Mouse (Mus musculus) forebrain, postnatal 0 days (tissue): Measurements from ENCODE around the gene Gm17402. TPM values are rescaled to one million over a fixed set of nuclear protein-coding genes. Genes with fewer than 3 reads are reported as not detected.

Source experiments
- ATAC-seq: fragments of 200-750 bp; cut with Nextera tagmentation; 2 replicates; pipeline ENCODE4 v1.8.0; 2017; ENCODE audit warnings: mild to moderate bottlenecking, moderate library complexity
- DNase-seq: peaks from one replicate; pipeline ENCODE4 v3.0.0-alpha.2; 2015
- H3K27ac ChIP-seq: fragments of 300-500 bp; sonication (generic); 2 replicates; pipeline ENCODE4 v1.5.1; 2014; ENCODE audit warnings: low read depth, mild to moderate bottlenecking, antibody characterized with exemption, low read length, moderate library complexity, mixed read lengths
- H3K27me3 ChIP-seq: fragments of 300-500 bp; sonication (generic); 2 replicates; pipeline ENCODE4 v1.6.1; 2014; ENCODE audit warnings: mild to moderate bottlenecking, low read length, mixed read lengths; ENCODE audit not compliant: insufficient read depth
- H3K36me3 ChIP-seq: fragments of 300-500 bp; sonication (generic); 2 replicates; pipeline ENCODE4 v1.6.1; 2014; ENCODE audit warnings: mild to moderate bottlenecking, moderate library complexity; ENCODE audit not compliant: insufficient read depth
- H3K4me1 ChIP-seq: fragments of 300-500 bp; sonication (generic); 2 replicates; pipeline ENCODE4 v1.6.1; 2014; ENCODE audit warnings: antibody characterized with exemption; ENCODE audit not compliant: insufficient read depth
- H3K4me2 ChIP-seq: fragments of 300-500 bp; sonication (generic); 2 replicates; pipeline ENCODE4 v1.6.1; 2014; ENCODE audit warnings: low read depth, mild to moderate bottlenecking, moderate library complexity
- H3K4me3 ChIP-seq: fragments of 300-500 bp; sonication (generic); 2 replicates; pipeline ENCODE4 v1.5.1; 2014; ENCODE audit warnings: low read depth, low read length, mixed read lengths
- H3K9ac ChIP-seq: fragments of 300-500 bp; sonication (generic); 2 replicates; pipeline ENCODE4 v1.6.1; 2014; ENCODE audit warnings: mild to moderate bottlenecking
- H3K9me3 ChIP-seq: fragments of 300-500 bp; sonication (generic); 2 replicates; pipeline ENCODE4 v1.6.1; 2016; ENCODE audit warnings: low read length
- CTCF ChIP-seq: sonication (generic); IDR thresholded peaks from 2 replicates; pipeline ENCODE4 v1.5.1; 2016; ENCODE audit warnings: antibody characterized with exemption, control low read depth, low read depth
- WGBS: fragments of 180-500 bp; shearing (Covaris S2); extraction: QIAGEN DNeasy Blood & Tissue Kit; methylation state at CpG from one replicate; pipeline ENCODE4 v1.1.7; 2014; 5-methylcytosine and 5-hydroxymethylcytosine counted together
- polyA plus RNA-seq: library from polyadenylated mRNA; unstranded; fragments of >200 nt; fragmentation: Nextera tagmentation; extraction: Ambion mirVana; gene quantifications from 2 replicates; pipeline ENCODE4 v1.2.1, GENCODE M21; 2015
- total RNA-seq: library from RNA; depleted of rRNA; stranded (reverse); fragments of >200 nt; gene quantifications from 2 replicates; pipeline ENCODE4 v1.2.3, GENCODE M21; 2014

Gm17402 gene
- total and polyA plus RNA-seq, 2 experiments from 2014 or later: not detected

DNA sequence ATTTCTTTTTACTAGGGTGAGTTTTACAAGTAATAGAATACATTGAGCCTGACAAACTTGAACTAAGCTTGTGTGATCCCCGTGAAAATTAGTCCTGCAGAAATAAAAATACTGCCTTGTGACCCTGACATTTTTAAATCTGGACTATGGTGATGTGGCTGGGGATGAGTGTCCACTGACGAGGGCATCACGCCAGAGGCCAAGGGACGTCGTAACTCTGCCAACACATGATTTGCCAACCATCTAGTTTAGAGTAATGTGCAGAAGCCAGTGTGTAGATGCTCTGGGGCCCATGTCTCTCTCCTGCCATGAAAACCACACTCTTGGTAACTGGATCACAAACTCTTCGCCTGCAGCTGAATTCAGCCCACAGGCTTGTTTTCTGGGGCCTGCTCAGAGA is 7.5 kb downstream of the Gm17402 start:
- WGBS: 90% methylated on average over 6 of the region's 6 CpGs
- ATAC-seq: no peak

DNA sequence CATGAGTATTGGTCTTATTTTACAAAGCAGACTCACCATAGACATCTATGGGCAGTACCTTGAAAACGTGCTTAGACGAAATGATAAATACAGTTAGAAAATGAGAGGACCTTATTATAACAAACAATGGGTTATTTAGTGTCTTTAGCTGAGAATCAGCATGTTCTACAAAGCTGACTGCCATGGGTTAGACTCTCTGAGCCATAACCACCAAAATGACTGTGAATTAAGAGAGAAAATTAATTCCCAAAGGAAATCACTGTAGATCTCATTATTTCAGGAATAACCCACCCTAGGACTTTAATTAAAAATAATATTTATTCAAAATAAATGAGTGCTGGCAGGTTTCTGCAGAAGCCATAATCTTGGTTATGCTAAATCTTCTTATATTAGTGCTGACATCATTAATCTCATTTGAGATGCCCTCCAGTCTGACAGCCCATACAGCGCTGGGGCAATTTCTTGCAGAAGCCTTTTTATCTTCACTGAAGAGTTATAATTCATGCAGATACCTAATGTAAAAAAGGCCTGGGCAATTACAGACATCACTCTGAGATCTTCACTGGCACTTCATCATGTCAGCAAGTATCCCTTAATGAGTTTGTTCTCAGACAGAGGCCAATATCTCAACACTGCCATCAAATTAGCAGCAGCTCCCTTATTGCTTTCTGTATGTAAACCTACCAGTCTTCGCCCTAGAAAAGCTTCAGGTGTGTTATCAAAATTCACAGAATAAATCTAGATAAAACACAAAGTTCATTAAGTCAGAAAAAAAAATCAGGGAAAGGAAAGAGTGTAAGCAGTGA is 8.7 kb downstream of the Gm17402 start:
- Histone ChIP-seq H3K9me3 (no peaks in the 10 kb centered on the region), H3K4me3 (no peak overlapping the region), H3K27me3 (no peaks in the 10 kb centered on the region), H3K4me1 (no peaks in the 10 kb centered on the region), H3K36me3 (no peaks in the 10 kb centered on the region), H3K27ac (no peak overlapping the region), H3K4me2 (no peak overlapping the region), H3K9ac (no peak overlapping the region)
- no peak for TF ChIP-seq CTCF
- DNase-seq: no peak
- ATAC-seq: no peak
- 67% methylated on average over 4 of the region's 4 CpGs for WGBS

More for the DNA sequence above, 7.5 kb downstream of the Gm17402 start:
- no peaks in the 10 kb centered on the region; the same call in 1 of the 2 replicates for H3K27me3 ChIP-seq
- H3K4me3 ChIP-seq: no peak overlapping the region
- no peaks in the 10 kb centered on the region for H3K4me1 ChIP-seq
- H3K4me2 ChIP-seq: no peak overlapping the region
- no peak overlapping the region for H3K9ac ChIP-seq
- no peak for DNase-seq
- H3K36me3 ChIP-seq: no peaks in the 10 kb centered on the region
- H3K27ac ChIP-seq: no peak overlapping the region
- no peak for TF ChIP-seq CTCF
- H3K9me3 ChIP-seq: no peaks in the 10 kb centered on the region

DNA sequence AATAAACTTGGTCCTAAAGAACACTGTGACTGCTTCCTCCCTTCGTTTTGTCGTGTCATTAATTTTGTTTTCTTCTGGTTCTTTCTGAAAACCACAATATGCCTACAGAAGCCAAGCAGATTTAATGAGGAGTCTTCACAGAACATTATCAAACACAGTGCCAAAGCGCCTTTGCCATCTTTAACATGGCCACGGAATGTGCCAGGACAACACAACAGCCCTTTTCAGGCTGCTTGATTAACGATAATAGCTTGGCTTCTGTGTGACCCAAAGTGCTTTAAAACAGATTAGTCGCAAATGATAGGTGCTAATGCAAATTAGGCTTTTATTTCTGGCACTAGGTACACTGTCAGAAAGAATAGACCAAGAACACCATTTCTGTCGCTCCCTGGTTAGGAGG is 16.6 kb downstream of the Gm17402 start:
- Histone ChIP-seq H3K9ac (no peak overlapping the region), H3K4me1 (no peaks in the 10 kb centered on the region), H3K36me3 (no peaks in the 10 kb centered on the region), H3K4me2 (no peak overlapping the region), H3K4me3 (no peak overlapping the region), H3K27me3 (no peaks in the 10 kb centered on the region), H3K27ac (no peak overlapping the region), H3K9me3 (no peaks in the 10 kb centered on the region)
- TF ChIP-seq CTCF: no peak
- DNase-seq: no peak
- WGBS: 24% methylated on average over 7 of the region's 7 CpGs
- ATAC-seq: no peak

DNA sequence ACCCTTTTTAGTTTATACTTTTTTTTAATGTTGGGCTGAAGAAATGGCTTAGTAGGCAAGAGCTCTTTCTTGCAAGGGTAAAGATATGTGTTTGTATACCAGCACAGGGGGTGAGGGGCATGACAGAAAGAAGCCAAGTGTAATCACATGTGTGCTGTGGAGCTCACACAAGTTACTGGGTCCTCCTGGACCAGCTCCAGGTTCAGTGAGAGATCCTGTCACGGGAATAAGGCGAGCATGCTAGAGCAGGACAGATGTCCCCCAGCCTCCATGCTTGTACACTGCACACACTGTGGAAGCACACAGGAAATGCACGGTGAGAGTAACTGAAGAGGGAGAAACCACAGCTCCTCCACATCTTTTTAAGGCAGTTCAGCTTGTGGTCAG is 22.2 kb downstream of the Gm17402 start:
- WGBS: 82% methylated on average over 3 of the region's 3 CpGs
- Histone ChIP-seq H3K4me2 (no peak overlapping the region), H3K9ac (no peak overlapping the region), H3K27ac (no peak overlapping the region), H3K27me3 (no peaks in the 10 kb centered on the region), H3K4me3 (no peak overlapping the region), H3K9me3 (no peaks in the 10 kb centered on the region), H3K36me3 (no peaks in the 10 kb centered on the region), H3K4me1 (no peaks in the 10 kb centered on the region)
- ATAC-seq (0 out of 2 replicates have a peak, but pooled peaks have one; percentile 36), DNase-seq (no peak)
- no peak for TF ChIP-seq CTCF

DNA sequence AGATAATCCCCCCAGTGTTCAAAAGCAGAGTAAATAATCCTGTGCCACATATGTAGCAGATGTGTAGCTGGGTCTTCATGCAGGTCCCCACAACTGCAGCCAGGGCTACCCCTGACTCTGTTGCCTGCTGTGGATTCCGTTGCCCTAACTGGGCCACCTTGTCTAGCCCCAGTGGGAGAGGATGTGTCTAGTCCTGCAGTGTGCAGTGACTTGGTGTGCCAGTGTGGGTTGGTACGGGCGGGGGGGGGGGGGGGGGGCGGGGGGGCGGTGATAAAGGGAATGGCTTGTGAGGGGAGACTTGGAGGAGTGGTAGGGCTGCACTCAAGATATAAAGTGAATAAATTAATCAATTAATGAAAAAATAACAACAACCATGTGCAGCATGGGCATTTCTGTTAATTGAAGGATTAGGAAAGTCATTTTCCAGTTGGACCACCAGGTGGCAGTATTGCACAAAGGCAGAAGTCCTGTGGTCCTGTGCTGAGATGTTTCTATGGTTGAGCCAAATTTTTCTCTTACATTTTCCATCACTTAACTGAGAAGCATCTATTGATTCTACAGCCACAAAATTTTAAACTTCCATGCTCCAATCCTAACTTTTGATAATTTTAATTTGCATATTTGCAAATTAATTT is 22.7 kb downstream of the Gm17402 start:
- peak; percentile 56 for DNase-seq
- no peaks in the 10 kb centered on the region for H3K36me3 ChIP-seq
- TF ChIP-seq CTCF: peak; percentile 81
- no peaks in the 10 kb centered on the region for H3K27me3 ChIP-seq
- H3K9ac ChIP-seq: no peak overlapping the region
- H3K4me3 ChIP-seq: no peak overlapping the region
- 50% methylated on average over 3 of the region's 5 CpGs for WGBS
- ATAC-seq: peak; percentile 56
- H3K9me3 ChIP-seq: no peaks in the 10 kb centered on the region
- no peak overlapping the region for H3K27ac ChIP-seq
- H3K4me1 ChIP-seq: no peaks in the 10 kb centered on the region
- no peak overlapping the region for H3K4me2 ChIP-seq

DNA sequence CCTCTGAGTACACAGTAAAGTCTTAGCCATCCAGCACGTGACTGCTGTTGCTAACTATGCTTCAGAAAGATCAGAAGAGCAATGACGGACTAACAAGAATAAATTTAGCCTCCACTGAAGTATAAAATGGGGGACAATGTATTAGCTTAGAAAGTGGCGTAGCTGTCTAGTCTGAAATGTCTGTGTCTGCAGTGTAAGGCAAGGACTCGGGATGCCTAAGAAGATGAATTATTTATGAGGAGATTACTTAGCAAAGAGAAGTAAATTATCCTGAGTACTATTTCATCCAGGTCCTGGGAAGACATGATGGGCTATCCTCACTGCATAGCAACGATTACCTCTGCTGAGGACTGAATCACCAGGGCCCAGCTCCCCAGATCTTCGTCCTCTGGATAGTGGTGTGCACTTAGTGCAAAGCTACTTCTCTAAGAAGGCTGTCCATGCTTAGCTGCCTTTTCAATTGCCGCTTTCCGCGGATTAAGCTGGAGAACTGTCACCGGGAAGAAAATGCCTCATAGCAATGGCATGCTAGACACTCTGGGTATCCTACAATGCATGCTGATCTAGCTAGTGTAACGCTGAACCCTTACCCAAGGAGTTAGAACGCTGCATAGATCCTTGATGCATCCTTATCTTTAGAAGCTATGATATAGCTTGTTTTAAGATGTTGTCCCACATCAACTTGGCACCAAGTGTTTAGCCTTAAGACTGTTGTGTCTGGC is 23.4 kb downstream of the Gm17402 start:
- no peak; the same call in 1 of the 2 replicates for ATAC-seq
- Histone ChIP-seq H3K4me3 (no peak overlapping the region), H3K4me2 (no peak overlapping the region), H3K4me1 (no peaks in the 10 kb centered on the region), H3K36me3 (no peaks in the 10 kb centered on the region), H3K9me3 (no peaks in the 10 kb centered on the region), H3K27me3 (no peaks in the 10 kb centered on the region), H3K27ac (no peak overlapping the region), H3K9ac (no peak overlapping the region)
- TF ChIP-seq CTCF: no peak
- WGBS: 57% methylated on average over 12 of the region's 12 CpGs
- DNase-seq: no peak

DNA sequence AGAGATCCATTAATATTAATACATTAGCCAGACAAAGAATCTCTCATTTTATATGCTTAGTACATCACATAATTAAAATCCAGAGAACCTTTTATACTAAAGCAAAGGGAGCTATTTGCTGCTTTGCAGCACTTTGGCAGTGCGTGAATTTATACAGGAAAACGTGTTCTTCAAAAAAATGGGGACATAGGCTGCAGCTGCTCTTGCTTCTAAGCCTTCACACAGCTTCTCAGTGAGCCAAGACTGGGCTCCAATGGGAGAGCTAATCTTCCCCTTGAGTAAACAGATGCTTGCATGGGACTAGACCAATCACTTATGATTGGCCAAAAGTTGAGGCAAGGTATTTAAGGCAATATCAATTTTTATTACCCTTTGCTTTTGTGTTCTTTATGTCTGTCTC is 28.3 kb downstream of the Gm17402 start:
- no peak for TF ChIP-seq CTCF
- no peak overlapping the region for H3K27ac ChIP-seq
- H3K36me3 ChIP-seq: no peaks in the 10 kb centered on the region
- peak; percentile 47; the same call in 1 of the 2 replicates for ATAC-seq
- no peak overlapping the region for H3K9ac ChIP-seq
- H3K4me3 ChIP-seq: no peak overlapping the region
- H3K4me1 ChIP-seq: no peaks in the 10 kb centered on the region
- H3K27me3 ChIP-seq: no peaks in the 10 kb centered on the region
- no peak overlapping the region for H3K4me2 ChIP-seq
- 30% methylated on average over 2 of the region's 2 CpGs for WGBS
- H3K9me3 ChIP-seq: no peaks in the 10 kb centered on the region
- no peak for DNase-seq
